Mouse (Mus musculus) forebrain, embryonic 11.5 days (tissue): ENCODE measurements around the gene Irf4. TPM values are rescaled to one million over a fixed set of nuclear protein-coding genes. Genes with fewer than 3 reads are reported as not detected.

Experiments
- ATAC-seq: fragments of 200-750 bp; cut with Nextera tagmentation; replicated peaks from 2 replicates; pipeline ENCODE4 v1.8.0; 2017; ENCODE audit warnings: moderate TSS enrichment; ENCODE audit not compliant: low FRiP score
- DNase-seq: peaks from one replicate; pipeline ENCODE4 v3.0.0-alpha.2; 2017; ENCODE audit warnings: low spot score
- H3K27ac ChIP-seq: fragments of 300-500 bp; sonication (generic); 2 replicates; pipeline ENCODE4 v1.5.1; 2014; ENCODE audit warnings: low read depth, low read length
- H3K27me3 ChIP-seq: fragments of 300-500 bp; sonication (generic); 2 replicates; pipeline ENCODE4 v1.6.1; 2014; ENCODE audit warnings: mild to moderate bottlenecking, low read length, mixed read lengths; ENCODE audit not compliant: control insufficient read depth, insufficient read depth
- H3K36me3 ChIP-seq: fragments of 300-500 bp; sonication (generic); 2 replicates; pipeline ENCODE4 v1.6.1; 2014; ENCODE audit warnings: mild to moderate bottlenecking, low read length, moderate library complexity, mixed read lengths; ENCODE audit not compliant: control insufficient read depth, insufficient read depth
- H3K4me1 ChIP-seq: fragments of 300-500 bp; sonication (generic); replicated peaks from 2 replicates; pipeline ENCODE4 v1.6.1; 2014; ENCODE audit warnings: low read length, mixed read lengths; ENCODE audit not compliant: control insufficient read depth, insufficient read depth
- H3K4me2 ChIP-seq: fragments of 300-500 bp; sonication (generic); 2 replicates; pipeline ENCODE4 v1.6.1; 2014; ENCODE audit warnings: low read depth, mild to moderate bottlenecking, low read length, moderate library complexity, mixed read lengths; ENCODE audit not compliant: severe bottlenecking
- H3K4me3 ChIP-seq: fragments of 300-500 bp; sonication (generic); 2 replicates; pipeline ENCODE4 v1.5.1; 2014; ENCODE audit warnings: low read depth, low read length
- H3K9ac ChIP-seq: fragments of 300-500 bp; sonication (generic); 2 replicates; pipeline ENCODE4 v1.6.1; 2014; ENCODE audit warnings: low read length
- H3K9me3 ChIP-seq: fragments of 300-500 bp; sonication (generic); 2 replicates; pipeline ENCODE4 v1.6.1; 2016; ENCODE audit warnings: low read length, mixed read lengths; ENCODE audit not compliant: control insufficient read depth
- WGBS: fragments of 180-500 bp; shearing (Covaris S2); extraction: QIAGEN DNeasy Blood & Tissue Kit; methylation state at CpG from one replicate; pipeline ENCODE4 v1.1.7; 2014; 5-methylcytosine and 5-hydroxymethylcytosine counted together
- polyA plus RNA-seq: library from polyadenylated mRNA; unstranded; fragments of >200 nt; fragmentation: Nextera tagmentation; extraction: Ambion mirVana; gene quantifications from 2 replicates; pipeline ENCODE4 v1.2.1, GENCODE M21; 2014

Irf4 gene
- polyA plus RNA-seq, 1 experiment from 2014 or later, result 0.07 TPM

DNA sequence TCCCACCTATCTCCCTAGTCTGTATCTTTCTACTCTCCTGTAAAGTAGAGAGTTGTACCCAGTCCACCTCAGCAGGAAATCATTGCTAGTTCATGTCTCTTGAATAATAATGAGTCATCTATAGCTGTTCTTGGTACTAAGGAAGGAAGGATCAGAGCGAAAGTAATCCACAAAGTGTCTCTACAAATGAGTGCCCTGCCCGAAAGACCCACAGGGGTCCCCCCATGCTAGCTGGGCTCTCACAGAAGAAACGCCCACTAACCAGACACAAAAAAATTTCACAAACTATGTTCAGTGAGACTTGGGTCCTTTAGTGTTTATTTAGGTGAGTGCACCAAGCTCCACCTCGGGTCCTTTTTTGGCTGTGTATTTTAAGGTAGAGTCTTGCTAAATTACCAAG is 5.0 kb downstream of the Irf4 start:
- Histone ChIP-seq H3K4me1 (peaks cover 7% of the 10 kb centered on the region; the same call in 1 of the 2 replicates), H3K27me3 (peaks cover 31% of the 10 kb centered on the region), H3K9me3 (no peaks in the 10 kb centered on the region), H3K36me3 (no peaks in the 10 kb centered on the region), H3K4me2 (no peak overlapping the region), H3K27ac (no peak overlapping the region), H3K9ac (no peak overlapping the region), H3K4me3 (no peak overlapping the region)
- 78% methylated on average over 4 of the region's 4 CpGs for WGBS
- DNase-seq, result no peak
- no peak for ATAC-seq

DNA sequence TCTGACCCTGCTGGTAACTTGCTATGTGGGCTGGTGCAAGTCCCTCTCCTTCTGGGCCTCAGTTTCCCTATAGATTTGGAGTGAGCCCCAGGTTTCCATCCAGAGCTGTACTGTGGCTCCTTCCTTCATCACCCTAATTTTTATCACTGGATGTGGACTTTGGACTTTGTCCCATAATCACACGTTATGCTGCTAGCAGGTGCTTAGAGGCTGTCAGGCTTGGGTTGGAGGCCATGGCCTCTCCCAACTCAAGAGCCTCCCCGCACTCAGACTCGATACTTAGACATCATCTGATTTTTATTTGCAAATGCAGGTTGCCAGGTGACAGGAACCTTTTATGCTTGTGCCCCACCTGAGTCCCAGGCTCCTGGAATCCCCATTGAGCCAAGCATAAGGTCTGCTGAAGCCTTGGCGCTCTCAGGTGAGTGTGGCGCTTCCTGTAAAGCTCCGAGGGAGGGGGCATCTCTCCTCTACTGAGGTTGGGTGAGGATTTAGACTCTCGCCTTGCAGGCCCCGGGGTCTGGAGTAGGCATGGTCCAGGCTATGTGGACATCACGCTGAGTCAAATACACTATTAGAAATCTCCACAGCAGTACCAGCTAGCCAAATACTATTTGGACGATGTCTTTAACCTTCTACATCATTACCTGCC is 5.9 kb downstream of the Irf4 start:
- 80% methylated on average over 10 of the region's 10 CpGs for WGBS
- H3K27ac ChIP-seq, result no peak overlapping the region
- DNase-seq, result no peak

DNA sequence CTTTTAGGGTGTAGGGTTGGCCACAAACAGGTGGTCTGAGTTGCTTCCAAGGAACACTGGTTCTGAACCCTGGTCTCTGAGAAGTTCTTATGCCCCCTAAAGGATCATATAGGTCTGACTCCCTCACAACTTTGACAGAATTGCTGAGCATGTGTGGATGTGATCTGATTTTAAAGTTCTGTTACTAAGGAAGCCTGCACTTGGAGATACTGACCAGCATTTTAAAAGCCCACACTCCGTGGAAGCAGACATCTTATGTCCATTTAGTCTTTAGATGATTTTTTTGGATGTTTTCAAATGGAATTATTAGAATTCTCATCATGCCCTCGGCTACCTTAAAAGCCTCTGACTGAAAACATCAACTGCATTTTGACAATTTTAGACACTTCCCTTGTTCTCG is 6.6 kb downstream of the Irf4 start:
- no peak overlapping the region for H3K4me2 ChIP-seq

More for the DNA sequence above, 5.9 kb downstream of the Irf4 start:
- no peaks in the 10 kb centered on the region for H3K9me3 ChIP-seq
- no peak for ATAC-seq
- H3K4me1 ChIP-seq, result 0 out of 2 replicates have a peak, but pooled peaks cover 2% of the 10 kb centered on the region
- peaks cover 22% of the 10 kb centered on the region for H3K27me3 ChIP-seq
- H3K36me3 ChIP-seq, result no peaks in the 10 kb centered on the region
- no peak overlapping the region for H3K4me2 ChIP-seq
- no peak overlapping the region for H3K4me3 ChIP-seq
- H3K9ac ChIP-seq, result no peak overlapping the region

DNA sequence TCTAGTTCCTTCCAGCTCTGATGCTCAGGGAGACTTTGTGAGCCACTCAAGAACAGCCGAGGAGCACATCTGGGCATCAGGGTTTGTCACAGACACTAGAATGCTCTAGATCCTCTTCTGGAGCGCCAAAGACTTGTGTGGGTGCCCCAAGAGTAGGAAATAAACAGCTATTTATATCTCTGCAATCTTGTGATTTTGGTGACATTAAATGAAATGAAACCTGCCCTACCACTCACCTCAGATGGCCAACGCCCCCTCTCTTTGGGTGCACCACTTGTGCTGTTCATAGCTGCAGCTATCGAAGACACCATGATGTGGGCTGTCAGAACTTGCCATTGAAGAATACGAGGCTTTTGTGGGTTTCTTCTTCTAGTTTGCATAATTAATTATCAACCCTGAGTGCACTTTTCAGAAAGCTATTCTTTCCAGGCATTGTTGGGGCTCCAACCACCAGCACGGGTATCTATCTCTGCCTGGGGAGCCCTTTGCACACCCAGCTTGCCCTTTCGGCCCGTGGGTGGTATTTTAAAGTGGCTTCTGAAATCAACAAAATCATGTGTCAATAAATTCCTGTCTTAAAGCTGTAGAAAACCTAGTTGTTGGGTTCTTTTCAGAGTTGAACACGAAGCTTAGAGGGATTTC is 7.1 kb downstream of the Irf4 start:
- Histone ChIP-seq H3K9ac (no peak overlapping the region), H3K4me3 (no peak overlapping the region), H3K9me3 (no peaks in the 10 kb centered on the region), H3K4me1 (no peaks in the 10 kb centered on the region), H3K27me3 (peaks cover 11% of the 10 kb centered on the region), H3K27ac (no peak overlapping the region), H3K4me2 (no peak overlapping the region), H3K36me3 (no peaks in the 10 kb centered on the region)
- no peak for DNase-seq
- WGBS, result 78% methylated on average over 9 of the region's 9 CpGs
- no peak for ATAC-seq

More for the DNA sequence above, 6.6 kb downstream of the Irf4 start:
- no peaks in the 10 kb centered on the region for H3K9me3 ChIP-seq
- no peak for ATAC-seq
- 75% methylated on average over 3 of the region's 3 CpGs for WGBS
- H3K4me1 ChIP-seq, result 0 out of 2 replicates have a peak, but pooled peaks cover 1% of the 10 kb centered on the region
- H3K9ac ChIP-seq, result no peak overlapping the region
- peaks cover 17% of the 10 kb centered on the region for H3K27me3 ChIP-seq
- no peak overlapping the region for H3K27ac ChIP-seq
- no peak for DNase-seq
- H3K4me3 ChIP-seq, result no peak overlapping the region
- no peaks in the 10 kb centered on the region for H3K36me3 ChIP-seq

DNA sequence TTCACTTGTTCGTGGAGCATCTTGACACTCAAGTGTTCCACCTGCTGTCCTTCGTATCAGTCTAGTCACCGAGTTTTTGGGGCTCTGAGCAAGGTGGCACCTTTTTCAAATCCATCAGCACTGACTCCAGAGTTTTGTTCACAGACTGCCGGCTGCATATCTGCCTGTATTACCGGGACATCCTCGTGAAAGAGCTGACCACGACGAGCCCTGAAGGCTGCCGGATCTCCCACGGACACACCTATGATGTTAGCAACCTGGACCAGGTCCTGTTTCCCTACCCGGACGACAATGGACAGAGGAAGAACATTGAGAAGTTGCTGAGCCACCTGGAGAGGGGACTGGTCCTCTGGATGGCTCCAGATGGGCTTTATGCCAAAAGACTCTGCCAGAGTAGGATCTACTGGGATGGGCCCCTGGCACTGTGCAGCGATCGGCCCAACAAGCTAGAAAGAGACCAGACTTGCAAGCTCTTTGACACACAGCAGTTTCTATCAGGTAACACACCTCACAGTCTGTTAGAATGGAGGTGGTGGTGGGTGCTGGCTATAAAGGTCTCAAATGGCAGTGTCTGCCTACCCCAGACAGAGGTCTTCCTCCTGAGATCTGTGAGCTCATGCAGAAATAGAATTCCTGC is 8.4 kb downstream of the Irf4 start:
- ATAC-seq, result no peak
- H3K4me1 ChIP-seq, result no peaks in the 10 kb centered on the region
- DNase-seq, result no peak
- H3K27ac ChIP-seq, result no peak overlapping the region
- H3K9me3 ChIP-seq, result no peaks in the 10 kb centered on the region
- H3K4me2 ChIP-seq, result no peak overlapping the region
- no peak overlapping the region for H3K9ac ChIP-seq
- H3K27me3 ChIP-seq, result no peaks in the 10 kb centered on the region
- H3K36me3 ChIP-seq, result no peaks in the 10 kb centered on the region
- WGBS, result 87% methylated on average over 14 of the region's 14 CpGs
- H3K4me3 ChIP-seq, result no peak overlapping the region

DNA sequence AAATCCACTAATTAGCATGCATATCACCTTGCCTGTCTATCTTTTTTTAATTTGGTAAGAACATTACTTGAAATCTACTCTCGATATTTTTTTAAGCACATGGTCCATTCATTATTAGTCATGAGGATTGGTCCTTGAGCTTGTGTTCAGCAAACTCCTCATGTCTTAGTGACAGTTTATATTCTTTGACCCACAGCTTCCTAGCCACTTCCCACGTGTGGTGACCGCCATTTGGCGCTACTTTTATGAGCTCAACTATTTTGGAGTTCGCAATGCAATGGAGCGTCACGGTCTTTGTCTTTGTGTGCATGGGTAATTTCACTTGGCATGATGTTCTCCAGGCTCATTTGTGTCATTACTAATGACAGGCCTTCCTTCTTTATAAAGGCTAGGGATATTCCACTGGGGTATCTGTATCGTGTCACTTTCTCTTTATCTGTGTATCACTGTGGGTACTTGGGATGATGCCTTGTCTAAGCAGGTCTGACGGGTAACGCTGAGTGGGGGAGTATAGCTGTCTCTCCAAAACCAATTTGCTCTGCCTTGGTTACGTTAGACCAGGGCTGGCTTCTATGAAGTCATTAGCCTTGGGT is 9.9 kb downstream of the Irf4 start:
- no peak for ATAC-seq
- Histone ChIP-seq H3K27ac (no peak overlapping the region), H3K9me3 (no peaks in the 10 kb centered on the region), H3K4me3 (no peak overlapping the region), H3K4me2 (no peak overlapping the region), H3K27me3 (no peaks in the 10 kb centered on the region), H3K4me1 (no peaks in the 10 kb centered on the region), H3K9ac (no peak overlapping the region), H3K36me3 (no peaks in the 10 kb centered on the region)
- DNase-seq, result no peak
- WGBS, result 80% methylated on average over 11 of the region's 11 CpGs

DNA sequence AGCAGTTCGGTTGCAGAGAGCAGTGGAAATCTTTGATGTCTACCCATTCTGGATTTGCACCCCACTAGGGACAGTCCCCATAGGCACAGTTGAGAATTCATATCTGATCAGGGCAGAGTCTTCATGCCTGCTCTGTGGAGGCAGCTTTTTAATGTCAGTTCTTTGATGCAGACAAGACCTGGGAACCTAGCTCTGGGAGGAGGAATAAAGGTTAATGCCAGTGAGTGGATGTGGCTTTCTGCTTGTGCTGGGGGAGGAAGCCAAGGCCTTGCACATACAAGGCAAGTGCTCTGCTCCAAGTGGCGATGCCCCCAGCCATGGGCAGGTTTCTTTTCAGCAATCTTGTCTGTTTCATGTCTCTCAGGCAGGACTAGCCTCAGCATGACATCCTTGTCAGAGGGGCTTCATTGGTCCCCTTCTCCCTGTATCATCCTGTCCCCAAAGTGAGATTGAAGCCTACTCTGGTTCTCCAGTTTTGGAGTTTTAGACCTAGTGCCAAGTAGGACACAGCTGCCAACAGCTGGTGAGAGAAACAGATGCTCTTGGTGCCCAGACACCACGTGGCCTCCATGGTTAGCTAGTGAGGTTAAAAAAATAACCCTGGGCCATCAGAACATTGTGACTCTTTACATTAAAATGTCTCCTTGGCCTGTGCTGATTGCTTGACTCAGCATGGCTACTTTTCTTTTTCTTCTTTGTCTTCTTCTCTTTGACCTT is 11.5 kb downstream of the Irf4 start:
- no peaks in the 10 kb centered on the region for H3K9me3 ChIP-seq
- H3K27me3 ChIP-seq, result no peaks in the 10 kb centered on the region
- 87% methylated on average over 3 of the region's 3 CpGs for WGBS
- no peak overlapping the region for H3K27ac ChIP-seq
- no peak overlapping the region for H3K4me2 ChIP-seq
- ATAC-seq (no peak), DNase-seq (no peak)
- H3K9ac ChIP-seq, result no peak overlapping the region
- H3K36me3 ChIP-seq, result no peaks in the 10 kb centered on the region
- H3K4me1 ChIP-seq, result no peaks in the 10 kb centered on the region
- no peak overlapping the region for H3K4me3 ChIP-seq

DNA sequence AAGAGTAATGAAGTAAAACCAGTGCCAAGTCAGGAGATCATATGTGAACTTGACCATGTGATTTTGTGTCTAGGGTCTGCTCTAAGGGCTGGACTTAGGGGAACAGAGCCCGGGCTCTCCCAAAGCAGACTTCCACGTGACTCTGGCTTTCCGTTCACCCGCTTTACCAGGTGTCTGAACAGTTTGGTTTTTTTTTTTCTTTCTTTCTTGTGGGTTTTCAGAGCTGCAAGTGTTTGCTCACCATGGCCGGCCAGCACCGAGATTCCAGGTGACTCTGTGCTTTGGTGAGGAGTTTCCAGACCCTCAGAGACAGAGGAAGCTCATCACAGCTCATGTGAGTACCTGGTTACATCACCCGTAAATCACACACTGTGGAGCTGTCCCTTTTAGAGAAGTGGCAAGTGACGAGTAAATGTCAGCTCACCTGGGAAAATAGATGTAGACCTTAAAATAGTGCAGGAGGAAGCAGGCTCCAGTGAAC is 12.2 kb downstream of the Irf4 start:
- Histone ChIP-seq H3K27ac (no peak overlapping the region), H3K36me3 (no peaks in the 10 kb centered on the region), H3K9me3 (no peaks in the 10 kb centered on the region), H3K27me3 (no peaks in the 10 kb centered on the region), H3K4me3 (no peak overlapping the region), H3K9ac (no peak overlapping the region), H3K4me2 (no peak overlapping the region), H3K4me1 (no peaks in the 10 kb centered on the region)
- ATAC-seq (no peak), DNase-seq (no peak)
- WGBS, result 87% methylated on average over 8 of the region's 8 CpGs
